Mouse (Mus musculus): Measurements from ENCODE around the gene Tiam2.

DNA sequence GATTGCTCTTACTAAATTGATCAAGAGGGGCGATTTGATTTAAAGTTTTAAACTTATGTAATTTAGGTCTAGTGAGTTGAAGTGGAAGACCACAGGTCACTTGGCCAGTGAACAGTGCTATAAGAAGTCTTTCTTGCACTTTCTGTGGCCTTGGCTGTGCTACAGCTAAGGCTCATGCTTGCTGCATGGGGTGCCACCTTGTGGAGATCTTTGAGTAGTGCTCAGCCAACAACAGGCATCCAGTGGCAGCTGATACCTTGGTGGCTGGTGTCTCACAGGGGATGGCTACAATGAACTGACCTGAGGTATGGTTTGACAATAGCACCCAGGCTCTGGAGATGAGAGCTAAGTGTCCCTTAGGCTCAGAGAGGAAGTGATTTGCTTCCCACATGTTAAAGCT is 183.5 kb downstream of the Tiam2 start:
- TF ChIP-seq EP300 (IDR thresholded peaks at IDR 0.05; ENCODE audit: low read length) (no peak), CTCF (conservative IDR thresholded peaks at IDR 0.05 in 1 of 2, IDR thresholded peaks at IDR 0.05 in 1 of 2; ENCODE audit: low read depth in 2 of 2, low read length in 2 of 2) (peak in 1 of 2 experiments; percentile 87; a peak in 2 of 4 replicates), IRF4 (IDR thresholded peaks at IDR 0.05; ENCODE audit: low read depth, low read length) (no peak), POLR2A (IDR thresholded peaks at IDR 0.05; ENCODE audit: low read depth, low read length) (no peak), E2F4 (IDR thresholded peaks at IDR 0.05; ENCODE audit: insufficient replicate concordance, low read depth, low read length) (no peak), USF1 (IDR thresholded peaks at IDR 0.05; ENCODE audit: low read depth, low read length) (no peak), HCFC1 (IDR thresholded peaks at IDR 0.05; ENCODE audit: low read depth, low read length) (no peak), BHLHE40 (IDR thresholded peaks at IDR 0.05; ENCODE audit: low read depth, low read length) (no peak), ELF1 (IDR thresholded peaks at IDR 0.05; ENCODE audit: low read depth, low read length) (no peak), ZMIZ1 (IDR thresholded peaks at IDR 0.05; ENCODE audit: low read depth, low read length) (no peak), CHD1 (IDR thresholded peaks at IDR 0.05; ENCODE audit: low read depth, low read length) (no peak)
